ENCODE assay signal across 7 mouse cellular contexts in genomic region chr17:68177835-68178234, GRCm38 (mm10).
DNase-seq lines count a peak whose midpoint lies in the region; ATAC-seq and TF ChIP-seq lines count a peak whose summit lies in the region.

No protein-coding gene starts in this region.

- no peaks in the 10 kb centered on the region for H3K9me3 ChIP-seq in kidney, embryonic 15.5 days (replicated peaks)
- H3K9me3 ChIP-seq in kidney, postnatal 0 days (replicated peaks; ENCODE audit: low read length) = no peaks in the 10 kb centered on the region
- no peaks in the 10 kb centered on the region for H3K9me3 ChIP-seq in lung, embryonic 14.5 days (ENCODE audit: low read depth, low read length)

- no peaks in the 10 kb centered on the region for H3K4me1 ChIP-seq in kidney, embryonic 15.5 days
- H3K4me1 ChIP-seq in kidney, postnatal 0 days (replicated peaks; ENCODE audit: insufficient read depth, low read length) = no peaks in the 10 kb centered on the region
- no peaks in the 10 kb centered on the region for H3K4me1 ChIP-seq in lung, embryonic 14.5 days (ENCODE audit: insufficient read depth)

- 27% methylated on average over 2 of the region's 2 CpGs for WGBS in kidney, embryonic 15.5 days
- WGBS in kidney, postnatal 0 days = 27% methylated on average over 2 of the region's 2 CpGs
- 24% methylated on average over 2 of the region's 2 CpGs for WGBS in lung, embryonic 14.5 days

- H3K4me2 ChIP-seq in kidney, embryonic 15.5 days = no peak overlapping the region
- no peak overlapping the region for H3K4me2 ChIP-seq in kidney, postnatal 0 days (ENCODE audit: low read length)
- no peak overlapping the region for H3K4me2 ChIP-seq in lung, embryonic 14.5 days

- no peak overlapping the region for H3K9ac ChIP-seq in kidney, embryonic 15.5 days
- H3K9ac ChIP-seq in kidney, postnatal 0 days (ENCODE audit: low read depth, low read length) = no peak overlapping the region
- no peak overlapping the region for H3K9ac ChIP-seq in lung, embryonic 14.5 days

- CTCF ChIA-PET in Patski (lab: Charles Lee) = interaction anchor here (1.1 to 1.5 kb wide), 4 partner anchors 10 to 929 kb away, joined by 3 to 5 read pairs (median 3); no protein-coding TSS in a partner anchor

- H3K4me3 ChIP-seq in kidney, embryonic 15.5 days (replicated peaks) = no peak overlapping the region
- no peak overlapping the region for H3K4me3 ChIP-seq in kidney, postnatal 0 days (replicated peaks; ENCODE audit: low read depth, low read length)
- H3K4me3 ChIP-seq in lung, embryonic 14.5 days (ENCODE audit: low read depth, low read length) = no peak overlapping the region

- in situ Hi-C loops in Patski (cut with MboI; ENCODE audit: low pct_unique_long_range_greater_than_20kb) = loop anchor here (10.0 kb wide), 1 partner anchor 687 kb away; no protein-coding TSS in a partner anchor

- no peak overlapping the region for H3K27ac ChIP-seq in kidney, embryonic 15.5 days
- no peak overlapping the region for H3K27ac ChIP-seq in kidney, postnatal 0 days
- no peak overlapping the region for H3K27ac ChIP-seq in lung, embryonic 14.5 days (ENCODE audit: low read depth)

- H3K27me3 ChIP-seq in kidney, embryonic 15.5 days = no peaks in the 10 kb centered on the region
- peaks cover 5% of the 10 kb centered on the region for H3K27me3 ChIP-seq in Patski
- H3K27me3 ChIP-seq in kidney, postnatal 0 days (ENCODE audit: insufficient read depth, low read length) = no peaks in the 10 kb centered on the region
- H3K27me3 ChIP-seq in lung, embryonic 14.5 days (ENCODE audit: insufficient read depth, low read length) = no peaks in the 10 kb centered on the region

- no peaks in the 10 kb centered on the region for H3K36me3 ChIP-seq in kidney, embryonic 15.5 days
- no peaks in the 10 kb centered on the region for H3K36me3 ChIP-seq in kidney, postnatal 0 days (ENCODE audit: insufficient read depth, low read length)
- no peaks in the 10 kb centered on the region for H3K36me3 ChIP-seq in lung, embryonic 14.5 days (ENCODE audit: insufficient read depth)

- peak; percentile 51 for TF ChIP-seq CTCF in Patski (IDR thresholded peaks at IDR 0.05)
- peak; percentile 74 for TF ChIP-seq CTCF in kidney, postnatal 0 days (IDR thresholded peaks at IDR 0.05; ENCODE audit: low read depth)
- TF ChIP-seq CTCF in lung, embryonic 14.5 days (IDR thresholded peaks at IDR 0.05; ENCODE audit: low read depth) = peak; percentile 60

- ATAC-seq in kidney, embryonic 15.5 days (replicated peaks; ENCODE audit: low FRiP score) = no peak
- ATAC-seq in Patski = no peak
- no peak for ATAC-seq in kidney, postnatal 0 days (replicated peaks; ENCODE audit: low FRiP score, low read depth)
- no peak for ATAC-seq in lung, embryonic 14.5 days (ENCODE audit: insufficient read depth)
- no peak for ATAC-seq in erythroid progenitor cell, adult 5-6 weeks (replicated peaks; ENCODE audit: low FRiP score, poor library complexity, severe bottlenecking)

- DNase-seq in kidney, adult 11 months = peak; percentile 7
- no peak for DNase-seq in Patski (ENCODE audit: low read depth, low spot score)
- peak; percentile 34 to 38 for DNase-seq in adrenal gland, postnatal 4 days (ENCODE audit: low spot score in 2 of 2)
- DNase-seq in kidney, postnatal 0 days (ENCODE audit: low spot score) = peak; percentile 66
- DNase-seq in lung, embryonic 14.5 days = peak; percentile 79

- POLR2A ChIA-PET in Patski (lab: Charles Lee) = interaction anchor here (0.6 kb wide), 2 partner anchors 325 to 1687 kb away, joined by 3 to 4 read pairs; no protein-coding TSS in a partner anchor
